Mouse (Mus musculus): Measurements from ENCODE around the gene Rcan2.

- TF ChIP-seq CTCF (IDR thresholded peaks at IDR 0.05; ENCODE audit: low read depth) (no peak), EP300 (IDR thresholded peaks at IDR 0.05; ENCODE audit: low read depth) (no peak)
Observed at GRCm38 (mm10) chr17:43791751-43792150, 9.4 kb upstream of the Rcan2 start.
